Mouse (Mus musculus) kidney, embryonic 16.5 days (tissue): ENCODE data around the gene Nat8f6. TPM values are rescaled to one million over a fixed set of nuclear protein-coding genes. Genes with fewer than 3 reads are reported as not detected.
"Not testable (repeated sequence)": the region's sequence is repeated elsewhere in the genome, so short reads cannot be mapped to it uniquely, and the experiment has no call there.

ENCODE experiments used
- ATAC-seq: fragments of 200-750 bp; cut with Nextera tagmentation; 2 replicates; pipeline ENCODE4 v1.8.0; 2017; ENCODE audit warnings: moderate TSS enrichment; ENCODE audit not compliant: low FRiP score, low TSS enrichment
- H3K27ac ChIP-seq: fragments of 300-500 bp; sonication (generic); 2 replicates; pipeline ENCODE4 v1.5.1; 2014; ENCODE audit warnings: low read length
- H3K27me3 ChIP-seq: fragments of 300-500 bp; sonication (generic); 2 replicates; pipeline ENCODE4 v1.6.1; 2014; ENCODE audit warnings: low read length, control low read depth, mixed read lengths; ENCODE audit not compliant: insufficient read depth
- H3K36me3 ChIP-seq: fragments of 300-500 bp; sonication (generic); 2 replicates; pipeline ENCODE4 v1.6.1; 2014; ENCODE audit warnings: low read length, control low read depth, mixed read lengths; ENCODE audit not compliant: insufficient read depth
- H3K4me1 ChIP-seq: fragments of 300-500 bp; sonication (generic); 2 replicates; pipeline ENCODE4 v1.6.1; 2014; ENCODE audit warnings: low read length, control low read depth, mixed read lengths; ENCODE audit not compliant: insufficient read depth
- H3K4me2 ChIP-seq: fragments of 300-500 bp; sonication (generic); replicated peaks from 2 replicates; pipeline ENCODE4 v1.6.1; 2014; ENCODE audit warnings: low read depth, low read length
- H3K4me3 ChIP-seq: fragments of 300-500 bp; sonication (generic); 2 replicates; pipeline ENCODE4 v1.5.1; 2014; ENCODE audit warnings: mild to moderate bottlenecking, low read length
- H3K9ac ChIP-seq: fragments of 300-500 bp; sonication (generic); replicated peaks from 2 replicates; pipeline ENCODE4 v1.6.1; 2014; ENCODE audit warnings: low read length
- H3K9me3 ChIP-seq: fragments of 300-500 bp; sonication (generic); 2 replicates; pipeline ENCODE4 v1.6.1; 2016; ENCODE audit warnings: low read length, control low read depth
- WGBS: fragments of 180-500 bp; shearing (Covaris S2); extraction: QIAGEN DNeasy Blood & Tissue Kit; methylation state at CpG from one replicate; pipeline ENCODE4 v1.1.7; 2014; 5-methylcytosine and 5-hydroxymethylcytosine counted together
- polyA plus RNA-seq: library from polyadenylated mRNA; unstranded; fragments of >200 nt; fragmentation: Nextera tagmentation; extraction: Ambion mirVana; gene quantifications from 2 replicates; pipeline ENCODE4 v1.2.1, GENCODE M21; 2015

The Nat8f6 gene
- 0.20 TPM in 1 of 2 replicates, not detected in the other for polyA plus RNA-seq

GRCm38 (mm10) chr6:85820837-85821236 is at the start of gene Nat8f6, which contains the start of gene Nat8f5:
Gene Nat8f6, minus strand, starts transcription at chr6:85820954.
Gene Nat8f5, minus strand, starts transcription at chr6:85820972.
- Histone ChIP-seq H3K27ac (no peak within 1 kb of the TSS), H3K4me3 (no peak within 1 kb of the TSS), H3K4me2 (no peak within 1 kb of the TSS), H3K27me3 (no peaks in the 10 kb centered on the region), H3K4me1 (no peaks in the 10 kb centered on the region), H3K9me3 (no peaks in the 10 kb centered on the region), H3K36me3 (no peaks in the 10 kb centered on the region), H3K9ac (no peak within 1 kb of the TSS)
- 88% methylated on average over 5 of the region's 5 CpGs for WGBS
- ATAC-seq = no peak

GRCm38 (mm10) chr6:85869006-85869405 is 48.3 kb upstream of the Nat8f6 start, which contains the start of gene Nat8f2:
Gene Nat8f2, minus strand, starts transcription at chr6:85869158.
- not testable (repeated sequence) for H3K9ac ChIP-seq, H3K4me3 ChIP-seq, H3K9me3 ChIP-seq, H3K27ac ChIP-seq, H3K27me3 ChIP-seq, H3K36me3 ChIP-seq, H3K4me1 ChIP-seq
- WGBS = 45% methylated on average over 5 of the region's 5 CpGs
- ATAC-seq = peak; percentile 23; the same call in 1 of the 2 replicates
- peak within 1 kb of the TSS; percentile 23; the same call in 1 of the 2 replicates for H3K4me2 ChIP-seq

GRCm38 (mm10) chr6:85867726-85868690 is 47.3 kb upstream of the Nat8f6 start:
- peaks cover 8% of the 10 kb centered on the region; the same call in 1 of the 2 replicates for H3K4me1 ChIP-seq

GRCm38 (mm10) chr6:85866995-85867394 is 46.2 kb upstream of the Nat8f6 start:
- H3K27me3 ChIP-seq, H3K4me3 ChIP-seq, H3K4me2 ChIP-seq, H3K9me3 ChIP-seq, H3K4me1 ChIP-seq, H3K27ac ChIP-seq, ATAC-seq, H3K9ac ChIP-seq, H3K36me3 ChIP-seq: not testable (repeated sequence)
- WGBS = 80% methylated on average over 1 of the region's 1 CpGs

More at GRCm38 (mm10) chr6:85867726-85868690, 47.3 kb upstream of the Nat8f6 start:
- Histone ChIP-seq H3K27ac (no peak overlapping the region), H3K9me3 (no peaks in the 10 kb centered on the region), H3K4me3 (no peak overlapping the region), H3K9ac (no peak overlapping the region), H3K27me3 (no peaks in the 10 kb centered on the region), H3K4me2 (peak overlapping the region; percentile 23; the same call in 1 of the 2 replicates), H3K36me3 (no peaks in the 10 kb centered on the region)
- ATAC-seq = peak; percentile 46; the same call in 1 of the 2 replicates
- WGBS = 68% methylated on average over 8 of the region's 8 CpGs

GRCm38 (mm10) chr6:85866166-85866565 is 45.4 kb upstream of the Nat8f6 start:
- not testable (repeated sequence) for H3K4me3 ChIP-seq, H3K4me2 ChIP-seq, H3K36me3 ChIP-seq, H3K27ac ChIP-seq, H3K4me1 ChIP-seq, H3K27me3 ChIP-seq, H3K9me3 ChIP-seq, ATAC-seq, H3K9ac ChIP-seq
- 88% methylated on average over 3 of the region's 3 CpGs for WGBS

GRCm38 (mm10) chr6:85864900-85865639 is 44.3 kb upstream of the Nat8f6 start:
- WGBS = 81% methylated on average over 5 of the region's 7 CpGs
- not testable (repeated sequence) for H3K9me3 ChIP-seq, ATAC-seq, H3K27ac ChIP-seq, H3K36me3 ChIP-seq, H3K4me2 ChIP-seq, H3K4me3 ChIP-seq, H3K27me3 ChIP-seq, H3K4me1 ChIP-seq, H3K9ac ChIP-seq

GRCm38 (mm10) chr6:85863840-85864239 is 43.1 kb upstream of the Nat8f6 start:
- no peak overlapping the region for H3K4me3 ChIP-seq
- no peaks in the 10 kb centered on the region for H3K36me3 ChIP-seq
- ATAC-seq = no peak
- no peak overlapping the region for H3K9ac ChIP-seq
- WGBS = 79% methylated on average over 2 of the region's 2 CpGs
- H3K27ac ChIP-seq = no peak overlapping the region
- H3K9me3 ChIP-seq = no peaks in the 10 kb centered on the region
- no peaks in the 10 kb centered on the region for H3K27me3 ChIP-seq
- peaks cover 6% of the 10 kb centered on the region; the same call in 1 of the 2 replicates for H3K4me1 ChIP-seq
- H3K4me2 ChIP-seq = no peak overlapping the region

- H3K27me3 ChIP-seq = no peaks in the 10 kb centered on the region
- 89% methylated on average over 2 of the region's 2 CpGs for WGBS
- H3K9ac ChIP-seq = no peak overlapping the region
- H3K27ac ChIP-seq = no peak overlapping the region
- no peak for ATAC-seq
- H3K9me3 ChIP-seq = no peaks in the 10 kb centered on the region
- H3K4me3 ChIP-seq = no peak overlapping the region
- no peak overlapping the region for H3K4me2 ChIP-seq
- no peaks in the 10 kb centered on the region for H3K36me3 ChIP-seq
- no peaks in the 10 kb centered on the region for H3K4me1 ChIP-seq
These were observed 42.4 kb upstream of the Nat8f6 start for GRCm38 (mm10) chr6:85863136-85863535.

- ATAC-seq = no peak
- no peak overlapping the region for H3K4me3 ChIP-seq
- no peaks in the 10 kb centered on the region for H3K4me1 ChIP-seq
- no peaks in the 10 kb centered on the region for H3K9me3 ChIP-seq
- H3K27me3 ChIP-seq = no peaks in the 10 kb centered on the region
- no peak overlapping the region for H3K4me2 ChIP-seq
- H3K27ac ChIP-seq = no peak overlapping the region
- H3K9ac ChIP-seq = no peak overlapping the region
- no peaks in the 10 kb centered on the region for H3K36me3 ChIP-seq
- WGBS = 83% methylated on average over 3 of the region's 3 CpGs
These were observed 41.8 kb upstream of the Nat8f6 start for GRCm38 (mm10) chr6:85862565-85862964.
